Mouse (Mus musculus) adrenal gland, adult 18-20 months (tissue): ENCODE data around the gene Amigo2. TPM values are rescaled to one million over a fixed set of nuclear protein-coding genes. Genes with fewer than 3 reads are reported as not detected.
"Not testable (repeated sequence)": the region's sequence is repeated elsewhere in the genome, so short reads cannot be mapped to it uniquely, and the experiment has no call there.

ENCODE experiments used
- DNase-seq, 2 experiments: peaks; one replicate each; pipeline ENCODE4 v3.0.0; 2021 to 2022; ENCODE audit warnings: low spot score in 2 of 2
- total RNA-seq, 2 experiments: library from RNA; stranded (reverse); gene quantifications; 1 replicate in 1 of 2; 2 replicates in 1 of 2; pipeline ENCODE4 v1.2.3; 2021

Amigo2 gene
- total RNA-seq, 2 experiments from 2014 or later: 5.7 to 9.0 TPM

DNA sequence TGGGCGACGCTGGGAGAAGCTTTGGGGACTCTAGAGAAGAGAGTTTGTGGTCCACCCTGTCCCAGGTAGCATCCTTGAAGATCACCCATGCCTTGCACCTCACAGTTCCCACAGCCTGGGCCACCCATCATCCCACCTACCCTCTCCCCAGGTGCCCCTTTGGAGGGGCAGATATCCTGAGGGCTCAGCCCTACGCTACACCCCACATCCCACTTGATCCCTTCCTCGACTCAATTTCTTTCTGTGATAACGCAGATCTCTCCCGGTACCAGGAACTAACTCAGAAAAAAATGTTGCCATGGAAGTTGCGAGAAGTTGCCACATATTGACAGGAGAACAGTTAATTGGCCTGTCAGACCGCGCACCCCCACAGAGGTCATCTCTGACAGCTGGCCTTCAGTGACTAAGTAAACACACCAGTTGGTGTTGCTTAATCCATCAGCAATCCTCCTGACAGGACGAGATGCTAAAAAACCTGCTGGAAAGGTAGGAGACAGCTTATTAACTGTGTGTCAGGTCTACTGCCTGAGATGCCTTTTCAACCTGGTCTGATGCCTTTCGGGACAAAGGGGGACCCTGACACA is 17.5 kb downstream of the Amigo2 start:
- DNase-seq: no peak

DNA sequence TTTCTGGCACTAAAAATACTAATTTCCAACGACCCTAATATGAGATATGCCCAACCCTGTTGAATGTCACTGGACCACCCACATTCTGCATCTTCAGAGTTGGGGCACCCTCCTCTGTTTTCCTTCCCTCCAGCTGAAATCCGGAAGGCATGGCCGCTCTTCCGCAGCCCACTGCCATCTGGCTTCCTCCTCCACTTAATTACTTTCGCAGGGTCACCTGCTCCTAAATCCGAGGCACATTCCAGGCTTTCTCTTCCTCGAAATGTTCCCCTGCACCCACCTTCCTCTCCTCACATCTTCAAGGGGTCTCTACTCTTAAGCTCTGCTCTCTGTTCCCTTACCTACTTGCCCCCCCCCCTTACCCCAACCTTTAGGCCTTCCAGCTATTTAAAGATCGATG is 23.1 kb downstream of the Amigo2 start:
- DNase-seq: no peak

DNA sequence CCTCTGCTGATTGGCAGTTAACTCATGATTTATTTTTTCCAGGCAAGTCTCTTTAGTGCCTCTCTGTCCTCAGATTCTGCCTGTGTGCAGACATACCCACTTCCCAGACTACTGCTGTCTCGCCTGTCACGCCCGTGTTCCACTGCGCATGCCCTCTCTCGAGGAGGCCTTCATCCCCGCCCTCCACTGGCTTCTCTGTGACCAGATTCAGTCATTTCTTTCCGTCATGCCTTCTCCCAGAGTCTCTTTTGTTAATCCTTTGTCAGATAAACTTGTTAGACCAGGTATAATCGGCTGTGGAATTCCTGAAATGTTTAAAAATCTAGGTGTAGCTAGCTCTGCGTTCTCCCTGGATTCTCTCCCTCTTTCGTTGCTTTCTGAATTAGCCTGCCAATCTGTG is 23.7 kb downstream of the Amigo2 start:
- DNase-seq: no peak

DNA sequence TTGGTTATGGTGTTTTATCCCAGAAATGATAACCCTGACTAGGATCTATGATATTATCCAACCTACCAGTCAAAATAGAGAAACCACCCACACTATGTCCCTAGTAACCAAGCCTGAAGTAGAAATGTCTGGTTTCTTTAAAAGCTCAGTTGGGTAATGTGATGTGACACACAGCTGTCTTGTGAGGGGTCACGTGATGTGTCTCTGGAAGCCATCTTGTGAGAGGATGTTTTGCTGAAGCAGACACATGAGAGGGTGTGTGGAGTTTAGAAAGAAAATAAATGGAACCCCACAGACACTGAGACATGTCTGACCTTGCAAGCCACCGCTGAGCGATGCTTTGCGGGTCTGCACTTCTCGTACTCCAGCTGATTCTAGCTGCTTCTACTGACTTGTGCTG is 30.2 kb downstream of the Amigo2 start:
- no peak for DNase-seq

DNA sequence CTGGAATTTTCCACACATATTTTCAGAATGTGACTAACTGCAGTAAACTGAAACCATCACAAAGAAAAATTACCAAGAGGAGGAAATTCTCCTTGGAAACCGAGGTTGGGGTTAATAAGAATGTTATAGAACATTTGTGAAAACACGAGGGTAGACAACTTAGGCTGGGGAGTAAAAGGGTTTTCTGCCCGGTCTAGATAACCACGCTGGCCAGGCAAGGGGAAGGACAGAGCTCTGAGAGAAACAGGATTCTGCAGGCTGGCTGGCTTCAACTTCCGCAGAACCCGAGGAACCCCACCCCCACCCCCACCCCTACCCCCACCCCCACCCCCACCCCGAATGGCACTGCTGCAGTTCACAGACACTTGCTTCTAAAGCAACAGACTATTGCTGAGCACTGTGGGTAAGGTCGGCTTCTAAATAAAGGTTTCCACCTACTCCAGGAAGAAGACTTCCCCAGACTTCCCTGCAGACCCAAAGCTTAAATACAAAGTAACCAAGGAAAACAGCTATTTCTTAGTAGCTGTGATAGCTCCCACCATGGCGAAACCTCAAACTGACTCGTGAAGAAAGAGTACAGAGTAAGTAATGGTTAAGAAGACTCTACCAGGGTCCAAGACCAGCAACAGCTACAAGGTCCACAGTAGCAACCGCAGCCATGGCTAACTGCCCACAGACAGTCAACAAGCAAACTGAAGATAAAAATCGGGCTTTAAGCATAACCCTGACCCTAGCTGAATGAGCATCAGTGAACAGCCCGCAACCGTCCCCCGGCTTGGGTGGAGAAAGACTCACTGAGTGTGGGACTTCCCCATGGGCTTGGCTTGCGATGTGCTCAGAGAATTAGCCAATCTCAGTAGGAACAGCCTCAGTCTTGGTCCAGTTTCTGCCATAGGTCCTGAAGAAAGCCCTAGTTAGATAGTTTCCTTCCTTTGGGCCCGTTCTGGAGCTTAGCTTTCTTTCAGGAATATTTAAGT is 34.3 kb downstream of the Amigo2 start:
- DNase-seq: no peak

DNA sequence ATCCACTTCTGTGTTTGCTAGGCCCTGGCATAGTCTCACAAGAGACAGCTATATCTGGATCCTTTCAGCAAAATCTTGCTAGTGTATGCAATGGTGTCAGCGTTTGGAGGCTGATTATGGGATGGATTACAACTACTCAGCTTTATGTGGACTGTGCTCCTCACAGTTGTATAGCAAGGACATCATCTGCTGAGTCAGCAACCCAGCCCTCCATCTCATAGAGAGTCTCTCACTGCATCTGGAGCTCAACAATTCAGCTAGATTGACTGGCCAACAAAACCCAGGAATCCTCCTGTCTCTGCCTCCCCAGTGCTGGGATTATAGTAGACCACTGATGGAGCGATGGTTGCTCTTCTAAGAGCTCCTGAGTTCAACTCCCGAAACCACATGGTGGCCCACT is 37.3 kb downstream of the Amigo2 start:
- DNase-seq: not testable (repeated sequence)

DNA sequence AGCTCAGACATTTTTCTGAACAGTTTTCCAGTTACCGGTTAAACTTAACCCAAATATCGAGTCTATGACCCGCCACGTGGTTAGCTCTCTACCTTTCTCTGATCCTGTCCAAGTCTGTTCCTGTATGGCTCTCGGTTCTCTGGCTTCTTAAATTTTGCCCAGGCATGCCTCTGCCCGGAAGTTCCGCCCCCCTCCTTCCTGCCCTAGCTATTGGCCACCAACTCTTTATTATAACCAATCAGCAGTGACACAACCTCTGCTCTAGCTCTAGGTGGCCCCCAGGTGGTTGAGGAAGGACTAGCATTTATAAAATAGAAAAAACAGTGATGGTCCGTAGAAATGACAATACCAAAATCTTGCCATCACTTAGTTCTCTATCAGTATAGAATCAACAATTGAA is 40.6 kb downstream of the Amigo2 start:
- DNase-seq: no peak

DNA sequence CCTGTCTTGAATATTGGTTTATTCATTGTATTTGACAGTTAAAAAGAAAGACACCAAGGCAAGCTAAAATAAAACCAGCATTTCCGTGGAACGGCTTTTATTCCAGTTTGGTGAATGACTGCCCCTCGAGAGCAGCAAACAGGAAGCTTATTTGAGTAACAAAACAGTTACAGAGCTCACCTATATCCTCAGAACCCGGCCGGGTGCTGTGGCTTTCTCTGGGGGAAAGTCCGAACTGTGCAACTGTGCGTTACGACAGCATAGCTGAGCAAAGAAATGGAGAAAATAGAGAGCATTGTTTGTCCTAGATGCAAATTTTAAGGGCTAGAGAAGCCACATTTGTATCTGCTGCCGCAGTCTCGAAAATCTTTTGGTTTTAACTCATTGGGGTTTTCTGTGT is 41.3 kb downstream of the Amigo2 start:
- DNase-seq: no peak

DNA sequence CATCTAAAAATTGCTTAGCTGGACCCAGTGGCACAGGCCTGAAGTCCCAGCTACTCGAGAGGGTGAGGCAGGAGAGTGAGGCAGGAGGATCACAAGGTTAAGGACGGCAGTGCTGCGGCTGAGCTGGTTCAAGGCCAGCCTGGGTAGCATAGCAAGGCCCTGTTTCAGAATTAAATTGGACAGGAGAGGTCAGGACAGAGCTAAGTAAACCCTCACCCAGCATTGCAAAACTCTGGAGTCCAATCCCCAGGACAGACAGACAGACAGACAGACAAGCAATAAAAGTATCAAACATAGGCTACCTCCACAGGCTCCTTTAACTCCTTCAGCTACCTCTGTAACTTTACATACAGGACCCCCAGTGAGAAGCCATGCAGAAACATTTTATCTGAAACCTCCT is 42.2 kb downstream of the Amigo2 start:
- no peak for DNase-seq

DNA sequence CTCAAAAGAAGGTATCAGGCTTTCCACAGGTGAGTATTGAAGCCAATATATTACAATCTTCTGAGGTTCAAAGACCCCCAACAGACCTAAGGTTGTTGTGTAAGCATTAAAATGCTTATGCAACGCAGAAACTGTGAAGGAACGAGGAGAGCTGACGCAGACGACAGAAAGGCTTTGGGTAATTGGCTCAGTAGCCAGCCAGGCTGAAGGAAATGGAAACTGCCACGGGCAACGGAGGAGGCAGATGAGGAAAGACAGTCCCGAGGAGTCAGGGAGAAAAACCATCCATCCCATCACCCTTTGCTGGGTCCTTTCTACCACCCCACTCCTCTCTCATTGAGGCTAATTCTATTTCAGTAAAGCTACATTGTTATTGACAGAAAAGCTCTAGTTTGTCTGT is 50.4 kb downstream of the Amigo2 start:
- DNase-seq: no peak

DNA sequence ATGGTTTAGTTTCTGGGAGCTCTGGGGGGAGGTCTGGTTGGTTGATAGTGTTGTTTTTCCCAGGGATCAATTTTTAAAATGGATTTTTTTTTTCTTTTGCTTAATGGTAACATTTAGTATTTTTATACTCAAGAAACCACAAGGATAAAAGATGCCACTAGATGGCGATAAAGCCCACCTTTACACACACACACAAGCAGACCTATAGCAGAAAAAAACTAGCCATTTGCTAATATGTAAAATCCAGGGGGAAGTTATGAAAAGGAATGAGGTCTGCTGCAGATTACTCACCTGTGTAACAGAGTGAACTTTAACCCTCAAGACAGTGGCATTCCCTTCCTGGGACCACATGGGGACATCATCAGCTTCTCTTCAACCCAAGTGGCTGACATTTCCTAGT is 51.5 kb downstream of the Amigo2 start:
- DNase-seq: peak in 1 of 2 experiments; percentile 8

Other genes starting within 250 kb of the Amigo2 start
- gene Slc38a4, start 191.3 kb downstream of the Amigo2 start, total RNA-seq: 1 to 10 TPM; 2.5 to 3.9 TPM
- gene Pced1b, start 180 bp downstream of the Amigo2 start, total RNA-seq: 10 to 100 TPM; 15.9 to 17.9 TPM